In the genomic region with DNA sequence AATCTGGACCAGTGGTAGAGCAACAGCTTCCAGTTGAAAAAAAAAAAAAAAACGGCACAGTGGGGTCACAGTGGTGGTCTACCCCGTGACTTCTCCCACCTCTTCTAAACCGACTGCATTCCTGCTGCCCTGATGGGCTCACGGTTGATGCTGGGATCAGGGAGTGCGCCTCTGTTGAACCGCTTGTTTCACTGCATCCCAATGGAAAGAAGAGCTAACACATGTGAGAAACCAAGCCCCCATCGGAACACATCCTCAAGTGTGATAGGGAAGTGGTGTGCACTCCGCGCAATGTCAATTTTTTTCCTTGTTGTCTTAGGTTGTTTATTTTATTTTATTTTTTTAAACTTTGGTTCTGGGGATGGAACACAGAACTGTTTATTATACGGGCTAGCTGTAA, we compare ENCODE assay signal across 9 mouse cellular contexts. TPM values are rescaled to one million over a fixed set of nuclear protein-coding genes. Genes with fewer than 3 reads are reported as not detected.
DNase-seq lines count a peak whose midpoint lies in the region; ATAC-seq and TF ChIP-seq lines count a peak whose summit lies in the region.
"Had no signal": no experiment of that assay in that cellular context is flagged by ENCODE, and none has a peak within 500 bp of the region (broad histone marks: within the 10 kb centered on the region; RNA-seq: fewer than 3 reads in every experiment).

No protein-coding gene starts in this region.

- ATAC-seq in heart, embryonic 12.5 days (ENCODE audit: insufficient number of reproducible peaks, low FRiP score) = no peak
- ATAC-seq in megakaryocyte progenitor cell, adult 5-6 weeks (replicated peaks; ENCODE audit: poor library complexity) = no peak

- no peaks in the 10 kb centered on the region for H3K27me3 ChIP-seq in heart, embryonic 12.5 days (replicated peaks)
- H3K27me3 ChIP-seq in hindbrain, embryonic 10.5 days (ENCODE audit: insufficient read depth, poor library complexity, severe bottlenecking) = peaks cover 2% of the 10 kb centered on the region; the same call in 1 of the 2 replicates

- intact Hi-C loops in heart, postnatal 10 days (cut with DNase I) = loop anchor here (2.0 to 5.0 kb wide), 5 partner anchors 49 to 329 kb away; no protein-coding TSS in a partner anchor

- peaks cover 70% of the 10 kb centered on the region for H3K79me2 ChIP-seq in macrophage (ENCODE audit: inconsistent target)

- no peak overlapping the region; the same call in 1 of the 2 replicates for H3K27ac ChIP-seq in heart, embryonic 12.5 days (ENCODE audit: poor library complexity, severe bottlenecking)
- H3K27ac ChIP-seq in ES-E14 (ENCODE audit: insufficient read depth, low read depth, low read length, poor library complexity, severe bottlenecking) (no peak overlapping the region), macrophage (peak overlapping the region; percentile 92; the same call in 1 of the 2 replicates)
- H3K27ac ChIP-seq in hindbrain, embryonic 10.5 days = peak overlapping the region; percentile 50; the same call in 1 of the 2 replicates

- no peaks in the 10 kb centered on the region for H3K9me3 ChIP-seq in heart, embryonic 12.5 days (replicated peaks)
- no peaks in the 10 kb centered on the region for H3K9me3 ChIP-seq in ES-E14 (ENCODE audit: control insufficient read depth, insufficient read depth, low read depth, low read length)
- no peaks in the 10 kb centered on the region for H3K9me3 ChIP-seq in hindbrain, embryonic 10.5 days

- WGBS in heart, embryonic 12.5 days = 19% methylated on average over 10 of the region's 10 CpGs
- WGBS in hindbrain, embryonic 10.5 days = 24% methylated on average over 10 of the region's 10 CpGs
- 14% methylated on average over 10 of the region's 10 CpGs for WGBS in macrophage (ENCODE audit: missing documents)

- H3K4me3 ChIP-seq in heart, embryonic 12.5 days = peak overlapping the region; percentile 77
- H3K4me3 ChIP-seq in ES-E14 (ENCODE audit: insufficient read depth in 1 of 2, low read depth in 1 of 2, low read length in 2 of 2, poor library complexity in 1 of 2, severe bottlenecking in 1 of 2) (no peak overlapping the region), macrophage (ENCODE audit: inconsistent target) (no peak overlapping the region; the same call in 1 of the 2 replicates)
- H3K4me3 ChIP-seq in hindbrain, embryonic 10.5 days = peak overlapping the region; percentile 83

- H3K36me3 ChIP-seq in heart, embryonic 12.5 days = no peaks in the 10 kb centered on the region
- H3K36me3 ChIP-seq in ES-E14 (ENCODE audit: control insufficient read depth, insufficient read depth, low read length, poor library complexity, severe bottlenecking) = no peaks in the 10 kb centered on the region
- H3K36me3 ChIP-seq in hindbrain, embryonic 10.5 days = peaks cover 5% of the 10 kb centered on the region; the same call in 1 of the 2 replicates
- H3K36me3 ChIP-seq in macrophage (ENCODE audit: inconsistent target) = no peaks in the 10 kb centered on the region

- in situ Hi-C loops in ES-E14 (cut with MboI; ENCODE audit: low sequenced_read_pairs in 2 of 2, unreplicated experiment in 2 of 2) = no loop called here

- no peak for DNase-seq in heart, postnatal 10 days
- DNase-seq in ES-E14 (ENCODE audit: low read depth, low spot score) = no peak
- no peak for DNase-seq in hindbrain, embryonic 10.5 days (ENCODE audit: low spot score)
- DNase-seq in right cerebral cortex, postnatal 4 days = no peak
- DNase-seq in urinary bladder, postnatal 36 days (ENCODE audit: low spot score in 2 of 2) = no peak
- DNase-seq: adrenal gland, postnatal 25 days had no signal

- peak overlapping the region; percentile 73 for H3K4me2 ChIP-seq in heart, embryonic 12.5 days

- 0 out of 2 replicates have a peak overlapping the region, but pooled peaks have one; percentile 6 for H3K9ac ChIP-seq in heart, embryonic 12.5 days
- H3K9ac ChIP-seq in ES-E14 (ENCODE audit: insufficient read depth, low read depth, low read length, poor library complexity, severe bottlenecking) = no peak overlapping the region

- peaks cover 56% of the 10 kb centered on the region for H3K4me1 ChIP-seq in heart, embryonic 12.5 days (replicated peaks)
- peaks cover 7 to 25% of the 10 kb centered on the region in 2 experiments; a peak in 2 of 4 replicates for H3K4me1 ChIP-seq in ES-E14 (ENCODE audit: control insufficient read depth in 2 of 2, insufficient read depth in 2 of 2, low read length in 2 of 2, poor library complexity in 1 of 2)
- H3K4me1 ChIP-seq in hindbrain, embryonic 10.5 days (replicated peaks) = peaks cover 59% of the 10 kb centered on the region

TF ChIP-seq in ES-E14, 5 proteins besides CTCF, POLR2A, EP300 and RAD21:
- TF ChIP-seq HCFC1 (IDR thresholded peaks at IDR 0.05; ENCODE audit: borderline replicate concordance, insufficient read depth, low read length) (no peak), ZNF384 (IDR thresholded peaks at IDR 0.05; ENCODE audit: low read depth, low read length) (peak; percentile 67; the same call in 1 of the 2 replicates)

RNA-seq across cellular contexts. Expression of a gene that starts 2.5 kb away (rescaled TPM):
- polyA plus RNA-seq in heart, embryonic 12.5 days (2016; fragmentation: Nextera tagmentation; extraction: Ambion mirVana) = 19.9 and 20.9 TPM in 2 replicates
- total RNA-seq in heart, postnatal 10 days (2021) = 10 to 100 TPM; 15.5 to 21.9 TPM
- 9.7 and 11.8 TPM in 2 replicates for total RNA-seq in ES-E14 (2012; rRNA removed)
- 12.1 and 14.6 TPM in 2 replicates for polyA plus RNA-seq in hindbrain, embryonic 10.5 days (2016; fragmentation: Nextera tagmentation; extraction: Ambion mirVana)
- 100 to 1,000 TPM in 3 of 26 experiments, 10 to 100 TPM in 23; 35.9 to 168 (median 52.6) TPM for total RNA-seq in macrophage (2018; cell fraction: chromatin; rRNA removed)
- total RNA-seq in macrophage (2018; cell fraction: cytosol; rRNA removed) = 10 to 100 TPM; 34.1 to 60.8 (median 42.1) TPM
- total RNA-seq in macrophage (2018; cell fraction: nucleus; rRNA removed) = 100 to 1,000 TPM in 2 of 26 experiments, 10 to 100 TPM in 24; 37.7 to 145 (median 56.4) TPM
- 23.4 to 26.3 TPM (median 24.8 TPM) in 3 replicates for polyA plus RNA-seq in macrophage (2018)
- 124 TPM in 2 replicates for total RNA-seq in megakaryocyte progenitor cell, adult 5-6 weeks (2015)
- 67.1 and 76.4 TPM in 2 replicates for total RNA-seq in megakaryocyte progenitor cell, adult 5-6 weeks (2017)

Comparison
In these comparisons a context has a peak if more than half of its experiments do, and no peak if none do; other contexts are left out.
1. H3K27ac ChIP-seq: peak in hindbrain, embryonic 10.5 days (single experiment) and macrophage (single experiment); none in heart, embryonic 12.5 days (single experiment) and ES-E14 (single experiment).
2. H3K4me3 ChIP-seq: peak in heart, embryonic 12.5 days (single experiment) and hindbrain, embryonic 10.5 days (single experiment); none in ES-E14 (0 of 2) and macrophage (single experiment).